Mouse (Mus musculus) liver, adult 2 months (tissue): ENCODE results near the gene Ccr10.

Experiments
- CTCF ChIP-seq: fragments of 200-500 bp; IDR thresholded peaks from 2 replicates; pipeline ENCODE4 v1.5.1; 2011; ENCODE audit warnings: low read depth, low read length, control low read depth
- POLR2A ChIP-seq: fragments of 200-500 bp; IDR thresholded peaks from 2 replicates; pipeline ENCODE4 v1.6.1; 2011; ENCODE audit warnings: low read length, control low read depth; ENCODE audit not compliant: insufficient read depth; ENCODE audit errors: extremely low read depth

- TF ChIP-seq CTCF = no peak
- no peak for TF ChIP-seq POLR2A
Observed at GRCm38 (mm10) chr11:101142215-101142967, 32.9 kb downstream of the Ccr10 start.
